In the genomic region with DNA sequence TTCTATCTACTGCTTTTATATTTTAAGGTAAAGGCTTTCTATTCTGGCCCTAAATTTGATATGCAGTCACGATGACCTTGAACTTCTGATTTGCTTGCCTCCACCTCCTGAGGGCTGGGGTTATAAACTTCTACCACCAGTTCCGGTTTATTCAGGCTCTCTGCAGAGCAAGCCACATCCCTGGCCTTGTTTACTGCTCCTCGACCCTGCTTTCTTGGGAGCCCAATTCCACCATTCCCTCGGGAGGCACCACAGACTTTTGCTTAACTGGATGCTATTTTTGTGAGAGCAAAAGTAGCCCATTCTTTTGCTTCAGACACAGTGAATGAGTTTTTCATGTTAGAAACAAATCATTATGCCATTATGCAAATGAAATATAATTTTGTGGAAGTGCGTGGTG, we compare ENCODE assay signal across 29 mouse cellular contexts. TPM values are rescaled to one million over a fixed set of nuclear protein-coding genes. Genes with fewer than 3 reads are reported as not detected.
A peak's percentile ranks its signal among the peaks of the same experiment; 100 is the strongest.
DNase-seq lines count a peak whose midpoint lies in the region; ATAC-seq lines count a peak whose summit lies in the region.
"Had no signal": no experiment of that assay in that cellular context is flagged by ENCODE, and none has a peak within 500 bp of the region (broad histone marks: within the 10 kb centered on the region; RNA-seq: fewer than 3 reads in every experiment).

No protein-coding gene starts in this region.

- H3K4me1 ChIP-seq in intestine, embryonic 16.5 days (ENCODE audit: control insufficient read depth, insufficient read depth, low read length) = no peaks in the 10 kb centered on the region
- H3K4me1 ChIP-seq: forebrain, embryonic 12.5 days; heart, embryonic 13.5 days; limb, embryonic 10.5 days; limb, embryonic 15.5 days; midbrain, embryonic 10.5 days; midbrain, embryonic 15.5 days; stomach, embryonic 15.5 days had no signal

- H3K27me3 ChIP-seq in intestine, embryonic 16.5 days (replicated peaks; ENCODE audit: control insufficient read depth, insufficient read depth, low read length) = no peaks in the 10 kb centered on the region
- H3K27me3 ChIP-seq: CH12.LX; forebrain, embryonic 12.5 days; heart, embryonic 13.5 days; limb, embryonic 15.5 days; midbrain, embryonic 15.5 days; neural tube, embryonic 15.5 days; stomach, embryonic 15.5 days had no signal

- H3K4me2 ChIP-seq in intestine, embryonic 16.5 days (ENCODE audit: low read depth, low read length) = no peak overlapping the region
- H3K4me2 ChIP-seq: forebrain, embryonic 12.5 days; heart, embryonic 13.5 days; limb, embryonic 15.5 days; midbrain, embryonic 15.5 days; neural tube, embryonic 15.5 days; stomach, embryonic 15.5 days had no signal

- H3K27ac ChIP-seq in intestine, embryonic 16.5 days (ENCODE audit: low read length) = no peak overlapping the region
- H3K27ac ChIP-seq: forebrain, embryonic 12.5 days; heart, adult 2 months; heart, embryonic 13.5 days; limb, embryonic 10.5 days; limb, embryonic 15.5 days; liver, embryonic 14.5 days; midbrain, embryonic 10.5 days; midbrain, embryonic 15.5 days; neural tube, embryonic 15.5 days; stomach, embryonic 15.5 days had no signal

- no peak for ATAC-seq in intestine, embryonic 16.5 days
- ATAC-seq: forebrain, postnatal 0 days; hindbrain, embryonic 16.5 days; midbrain, embryonic 15.5 days had no signal

- H3K9ac ChIP-seq in intestine, embryonic 16.5 days (ENCODE audit: low read depth, low read length) = no peak overlapping the region
- H3K9ac ChIP-seq: forebrain, embryonic 12.5 days; forebrain, postnatal 0 days; heart, embryonic 13.5 days; limb, embryonic 15.5 days; liver, embryonic 14.5 days; midbrain, embryonic 15.5 days; neural tube, embryonic 15.5 days; stomach, embryonic 15.5 days had no signal

- H3K9me3 ChIP-seq in intestine, embryonic 16.5 days (ENCODE audit: control insufficient read depth, low read length) = 0 out of 2 replicates have a peak, but pooled peaks cover 7% of the 10 kb centered on the region
- H3K9me3 ChIP-seq: limb, embryonic 10.5 days; limb, embryonic 15.5 days; midbrain, embryonic 15.5 days; neural tube, embryonic 15.5 days; stomach, embryonic 15.5 days had no signal

- 0 out of 2 replicates have a peak, but pooled peaks cover 6% of the 10 kb centered on the region for H3K36me3 ChIP-seq in intestine, embryonic 16.5 days (ENCODE audit: control insufficient read depth, insufficient read depth, low read length)
- H3K36me3 ChIP-seq: G1E; limb, embryonic 10.5 days; limb, embryonic 15.5 days; midbrain, embryonic 10.5 days; midbrain, embryonic 15.5 days; neural tube, embryonic 15.5 days; stomach, embryonic 15.5 days had no signal

- H3K4me3 ChIP-seq in intestine, embryonic 16.5 days (ENCODE audit: low read length) = no peak overlapping the region
- H3K4me3 ChIP-seq: erythroblast, embryonic 14.5 days; forebrain, embryonic 12.5 days; heart, adult 2 months; heart, embryonic 13.5 days; limb, embryonic 10.5 days; limb, embryonic 15.5 days; midbrain, embryonic 10.5 days; midbrain, embryonic 15.5 days; neural tube, embryonic 15.5 days; stomach, embryonic 15.5 days had no signal

- 56% methylated on average over 5 of the region's 5 CpGs for WGBS in intestine, embryonic 16.5 days

- peak; percentile 30 for DNase-seq in kidney, adult 11 months
- DNase-seq in kidney, adult 18-20 months = no peak
- peak; percentile 21 for DNase-seq in lung, postnatal 10 days
- DNase-seq in lung, postnatal 14 days = no peak
- peak; percentile 58 for DNase-seq in adipocyte (ENCODE audit: low spot score)
- DNase-seq: adrenal gland, postnatal 25 days; cerebellum, adult 18-20 months; cerebellum, postnatal 10 days; forebrain, postnatal 0 days; gastrocnemius, postnatal 36 days; heart, postnatal 10 days; lung, adult 2 months; retina, postnatal 1 day; right cerebral cortex, postnatal 25 days had no signal

RNA-seq across cellular contexts. Expression of gene Tbc1d1, which starts 30.5 kb away (rescaled TPM):
- 32.3 and 38.5 TPM in 2 replicates for polyA plus RNA-seq in intestine, embryonic 16.5 days (2015; fragmentation: Nextera tagmentation; extraction: Ambion mirVana)

Comparison
In these comparisons a context has a peak if more than half of its experiments do, and no peak if none do; other contexts are left out.
1. DNase-seq: peak in kidney, adult 11 months (single experiment), lung, postnatal 10 days (single experiment) and adipocyte (single experiment); none in kidney, adult 18-20 months (single experiment) and lung, postnatal 14 days (single experiment).